Mouse (Mus musculus) erythroblast, embryonic 14.5 days (primary cell): ENCODE results near the gene Hoxa13. TPM values are rescaled to one million over a fixed set of nuclear protein-coding genes. Genes with fewer than 3 reads are reported as not detected.

Source experiments
- H3K27me3 ChIP-seq: 2 replicates; pipeline ENCODE4 v1.6.1; 2012; ENCODE audit warnings: inconsistent platforms; ENCODE audit not compliant: control insufficient read depth
- H3K36me3 ChIP-seq: 2 replicates; pipeline ENCODE4 v1.6.1; 2012; ENCODE audit warnings: mild to moderate bottlenecking, inconsistent platforms; ENCODE audit not compliant: control insufficient read depth
- H3K4me1 ChIP-seq: 2 replicates; pipeline ENCODE4 v1.6.1; 2012; ENCODE audit warnings: inconsistent platforms; ENCODE audit not compliant: control insufficient read depth
- H3K4me3 ChIP-seq: replicated peaks from 2 replicates; pipeline ENCODE3; 2012; ENCODE audit warnings: moderate library complexity, mild to moderate bottlenecking, inconsistent platforms
- H3K9me3 ChIP-seq: 2 replicates; pipeline ENCODE4 v1.6.1; 2012; ENCODE audit warnings: low read length, inconsistent platforms, mixed read lengths; ENCODE audit not compliant: control insufficient read depth
- GATA1 ChIP-seq: IDR thresholded peaks from 2 replicates; pipeline ENCODE4 v1.6.1; 2012; ENCODE audit warnings: low read length, inconsistent platforms, mixed read lengths
- TAL1 ChIP-seq: IDR thresholded peaks from 3 replicates; pipeline ENCODE4 v1.6.1; 2012; ENCODE audit warnings: low read length, inconsistent platforms, mixed read lengths
- polyA plus RNA-seq: library from polyadenylated mRNA; stranded (reverse); fragments of >175 nt; gene quantifications from 2 replicates; pipeline ENCODE4 v1.2.3, GENCODE M21; 2012

Gene Hoxa13
- polyA plus RNA-seq, 1 experiment = not detected

DNA sequence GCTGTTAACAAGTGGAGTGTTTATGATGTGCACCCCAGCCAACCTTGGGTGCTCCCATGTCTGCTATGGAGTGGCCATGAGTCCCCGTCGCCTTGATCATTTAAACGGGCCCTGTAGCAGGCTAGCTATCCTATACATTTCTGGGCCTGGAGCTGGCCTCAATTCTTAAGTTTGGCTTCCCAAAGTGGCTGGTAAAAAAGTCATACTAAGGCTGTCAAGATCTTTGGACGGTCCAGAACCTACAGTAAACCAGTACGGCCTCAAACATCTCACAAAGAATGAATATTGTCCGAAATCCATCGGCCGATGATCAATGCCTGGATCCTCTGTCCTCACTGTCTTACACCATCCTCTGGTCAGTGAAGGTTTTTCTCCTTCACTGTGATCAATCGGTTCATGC, 25.4 kb downstream of the Hoxa13 start:
- no peak overlapping the region for H3K4me3 ChIP-seq
- no peaks in the 10 kb centered on the region; the same call in 1 of the 2 replicates for H3K9me3 ChIP-seq
- no peaks in the 10 kb centered on the region for H3K4me1 ChIP-seq
- no peak for TF ChIP-seq TAL1
- no peak for TF ChIP-seq GATA1
- no peaks in the 10 kb centered on the region for H3K36me3 ChIP-seq
- H3K27me3 ChIP-seq = peaks cover 100% of the 10 kb centered on the region

DNA sequence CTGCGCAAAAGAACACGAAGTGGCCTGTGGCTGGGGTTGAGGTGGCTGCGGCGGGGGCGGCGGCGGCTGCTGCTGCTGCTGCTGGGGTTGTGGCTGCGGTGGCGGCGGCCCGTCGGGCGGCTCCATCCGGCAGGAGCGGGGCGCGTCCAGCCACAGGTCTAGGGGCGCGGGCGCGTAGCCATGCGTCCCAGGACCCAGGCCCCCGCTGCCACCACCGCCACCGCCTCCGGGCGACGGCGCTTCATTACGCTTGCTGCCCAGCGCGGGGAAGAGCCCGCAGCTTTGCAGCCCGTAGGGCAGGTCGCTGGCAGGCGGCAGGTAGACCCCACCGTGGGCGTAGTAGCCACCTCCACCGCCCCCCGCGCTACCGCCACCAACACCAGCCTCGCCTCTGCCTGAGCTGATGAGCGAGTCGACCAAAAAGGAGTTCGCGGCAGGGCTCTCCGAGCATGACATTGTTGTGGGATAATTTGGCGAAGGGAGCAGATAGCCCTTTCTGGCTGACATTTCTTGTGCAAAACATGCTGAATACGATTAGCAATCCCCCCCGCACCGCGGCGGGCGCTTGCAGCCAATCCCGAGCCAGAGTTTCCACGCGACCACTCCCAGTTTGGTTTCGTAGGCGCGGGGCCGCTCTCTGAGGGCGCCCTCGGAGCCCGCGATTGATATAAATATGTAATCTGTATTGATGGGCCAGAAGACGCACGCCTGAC, 26.1 kb downstream of the Hoxa13 start:
- H3K4me1 ChIP-seq = no peaks in the 10 kb centered on the region
- H3K4me3 ChIP-seq = no peak overlapping the region
- no peaks in the 10 kb centered on the region; the same call in 1 of the 2 replicates for H3K9me3 ChIP-seq
- H3K27me3 ChIP-seq = peaks cover 100% of the 10 kb centered on the region
- TF ChIP-seq GATA1 = no peak
- no peak for TF ChIP-seq TAL1
- no peaks in the 10 kb centered on the region for H3K36me3 ChIP-seq

- H3K27me3 ChIP-seq = peaks cover 100% of the 10 kb centered on the region
- no peaks in the 10 kb centered on the region for H3K4me1 ChIP-seq
- H3K9me3 ChIP-seq = no peaks in the 10 kb centered on the region; the same call in 1 of the 2 replicates
- no peaks in the 10 kb centered on the region for H3K36me3 ChIP-seq
- H3K4me3 ChIP-seq = no peak overlapping the region
- no peak for TF ChIP-seq GATA1
- TF ChIP-seq TAL1 = no peak
These were observed 26.9 kb downstream of the Hoxa13 start for GRCm38 (mm10) chr6:52233546-52234427.

- no peaks in the 10 kb centered on the region; the same call in 1 of the 2 replicates for H3K9me3 ChIP-seq
- peaks cover 100% of the 10 kb centered on the region for H3K27me3 ChIP-seq
- H3K36me3 ChIP-seq = no peaks in the 10 kb centered on the region
- TF ChIP-seq TAL1 (no peak), GATA1 (no peak)
- H3K4me1 ChIP-seq = no peaks in the 10 kb centered on the region
- H3K4me3 ChIP-seq = no peak overlapping the region
These were observed 27.6 kb downstream of the Hoxa13 start for GRCm38 (mm10) chr6:52232984-52233545.

DNA sequence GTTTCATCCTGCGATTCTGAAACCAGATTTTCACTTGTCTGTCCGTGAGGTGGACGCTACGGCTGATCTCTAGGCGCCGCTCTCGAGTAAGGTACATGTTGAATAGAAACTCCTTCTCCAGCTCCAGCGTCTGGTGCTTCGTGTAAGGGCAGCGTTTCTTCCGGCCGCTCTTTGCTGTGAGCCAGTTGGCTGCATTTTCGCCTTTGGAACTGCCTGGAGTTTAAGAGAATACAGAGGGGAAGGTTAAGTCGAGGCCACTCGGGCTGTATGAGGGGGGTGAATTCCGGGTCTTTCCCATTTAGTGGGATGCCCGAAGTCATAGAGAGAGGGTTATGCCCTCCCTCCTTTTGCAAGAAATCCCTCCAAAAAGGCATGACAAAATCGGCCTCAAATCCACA, 28.1 kb downstream of the Hoxa13 start:
- H3K4me3 ChIP-seq = no peak overlapping the region

DNA sequence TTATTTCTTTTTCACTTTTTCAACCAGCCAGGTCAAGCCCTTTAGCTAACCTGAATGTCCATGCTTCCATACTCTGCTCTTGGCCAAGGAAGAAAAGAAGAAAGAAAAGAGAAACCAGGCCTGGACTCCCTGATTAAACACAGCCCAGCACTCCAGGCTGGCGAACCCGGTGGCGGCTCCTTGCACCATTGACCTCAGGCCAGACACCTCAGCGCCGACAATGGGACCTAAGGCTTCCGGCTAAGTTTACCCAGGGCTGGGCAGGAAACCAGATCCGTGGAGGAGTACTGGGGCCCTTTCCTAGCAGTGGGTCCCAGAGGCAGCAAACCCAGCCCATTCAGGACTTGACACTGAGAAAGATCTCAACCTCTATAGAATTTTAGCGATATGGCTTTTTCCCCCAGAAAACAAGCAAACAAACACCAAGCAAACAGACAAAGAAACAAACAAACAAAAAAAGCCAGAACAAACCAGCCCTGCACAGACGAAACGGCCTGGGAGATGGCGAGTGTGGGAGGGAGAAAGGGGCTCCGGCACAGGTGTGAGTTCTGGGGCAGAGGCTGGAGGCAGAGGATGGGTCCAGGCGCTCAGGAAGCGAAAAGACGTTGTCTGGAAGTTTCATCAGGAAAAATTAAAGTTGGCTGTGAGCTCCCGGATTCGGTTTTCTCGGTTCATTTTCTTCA, 28.7 kb downstream of the Hoxa13 start:
- no peak overlapping the region for H3K4me3 ChIP-seq
- H3K9me3 ChIP-seq = no peaks in the 10 kb centered on the region; the same call in 1 of the 2 replicates
- no peaks in the 10 kb centered on the region for H3K36me3 ChIP-seq
- H3K4me1 ChIP-seq = no peaks in the 10 kb centered on the region
- no peak for TF ChIP-seq TAL1
- no peak for TF ChIP-seq GATA1
- H3K27me3 ChIP-seq = peaks cover 100% of the 10 kb centered on the region

More for the DNA sequence above, 28.1 kb downstream of the Hoxa13 start:
- Histone ChIP-seq H3K27me3 (peaks cover 100% of the 10 kb centered on the region), H3K36me3 (no peaks in the 10 kb centered on the region), H3K9me3 (no peaks in the 10 kb centered on the region; the same call in 1 of the 2 replicates), H3K4me1 (no peaks in the 10 kb centered on the region)
- TF ChIP-seq TAL1 (no peak), GATA1 (no peak)

DNA sequence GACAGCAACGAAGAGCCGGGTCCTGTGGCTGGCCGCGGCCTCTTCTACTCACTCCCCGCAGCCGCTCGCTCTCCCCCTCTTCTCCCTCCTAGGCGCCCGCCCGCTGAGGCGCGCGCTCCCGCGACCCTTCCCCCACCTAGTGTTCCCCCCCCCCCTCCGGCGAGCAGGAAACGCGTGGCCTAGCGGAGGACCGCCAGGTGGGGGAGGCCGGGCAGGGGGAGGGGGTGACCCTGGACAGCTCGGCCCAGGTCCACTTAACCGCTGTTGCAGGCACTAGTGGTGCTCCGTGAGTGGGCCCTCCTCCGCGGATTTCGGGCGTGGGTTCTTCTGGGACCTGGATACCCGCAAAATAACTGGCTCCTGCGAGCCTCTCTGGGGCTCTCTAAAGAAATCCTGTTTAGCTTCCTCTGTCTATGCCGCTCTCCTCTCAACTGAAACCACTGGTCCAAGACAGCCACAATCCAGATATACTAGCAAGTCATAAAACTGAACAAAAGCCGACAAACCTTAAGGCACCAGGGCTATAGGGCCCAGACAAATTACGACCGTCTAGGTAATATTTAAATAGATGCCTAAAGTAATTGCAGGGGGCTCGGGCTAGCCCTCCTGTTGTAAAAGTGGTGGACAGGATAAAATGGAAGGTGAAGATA, 30.0 kb downstream of the Hoxa13 start, which contains the start of gene Hoxa9:
Gene Hoxa9, minus strand, starts transcription at position 574 of the 650 bp plus-strand sequence.
- H3K9me3 ChIP-seq = peaks cover 2% of the 10 kb centered on the region
- no peak for TF ChIP-seq GATA1
- TF ChIP-seq TAL1 = no peak
- no peaks in the 10 kb centered on the region for H3K4me1 ChIP-seq
- H3K4me3 ChIP-seq = no peak within 1 kb of the TSS
- peaks cover 100% of the 10 kb centered on the region for H3K27me3 ChIP-seq
- H3K36me3 ChIP-seq = no peaks in the 10 kb centered on the region

DNA sequence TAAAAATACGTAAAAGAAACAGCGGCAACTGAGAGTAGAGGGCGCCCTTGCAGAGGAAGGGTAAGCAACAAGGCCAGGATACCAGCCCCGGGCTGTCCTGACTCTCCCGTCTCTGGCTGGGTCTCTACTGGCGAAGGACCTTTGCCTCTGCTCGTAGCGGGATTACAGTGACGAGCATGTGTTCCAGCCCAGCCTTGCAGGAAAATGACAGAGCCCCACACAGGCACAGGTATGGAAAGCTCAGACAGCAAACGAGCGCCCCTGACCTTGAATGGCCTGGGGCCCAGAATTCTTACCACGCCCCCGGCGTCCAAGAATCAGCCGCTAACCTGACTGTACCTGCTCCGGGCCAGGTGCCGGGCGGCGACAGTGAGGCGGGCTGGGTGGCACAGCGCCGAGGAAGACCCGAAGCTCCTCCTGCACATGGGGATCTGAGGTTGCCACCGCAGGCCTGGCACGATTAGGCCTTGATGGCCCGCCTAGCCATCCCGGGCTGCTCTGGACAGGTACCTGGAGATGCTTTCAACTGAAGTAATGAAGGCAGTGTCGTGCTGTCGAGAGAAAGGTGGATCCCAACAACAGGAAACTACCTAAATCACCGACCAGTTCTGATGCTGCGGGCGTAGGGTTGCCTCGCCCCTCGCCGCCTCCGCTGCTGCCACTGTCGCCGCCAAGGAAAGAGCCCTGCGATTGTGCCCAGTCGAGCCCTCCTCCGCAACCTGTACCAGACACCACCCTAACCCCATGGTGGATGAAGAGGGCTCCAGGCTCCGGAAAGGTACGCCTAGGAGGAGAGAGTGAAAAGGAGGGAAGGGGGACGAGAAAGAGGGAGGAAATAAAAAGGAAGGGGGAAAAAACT, 30.9 kb downstream of the Hoxa13 start:
- no peaks in the 10 kb centered on the region for H3K4me1 ChIP-seq
- no peak overlapping the region for H3K4me3 ChIP-seq
- TF ChIP-seq TAL1 = no peak
- TF ChIP-seq GATA1 = no peak
- no peaks in the 10 kb centered on the region for H3K36me3 ChIP-seq
- H3K9me3 ChIP-seq = peaks cover 6% of the 10 kb centered on the region
- H3K27me3 ChIP-seq = peaks cover 100% of the 10 kb centered on the region
